Mouse (Mus musculus) cerebellum, adult (tissue): ENCODE measurements around the gene Zfp174.
"Not testable (repeated sequence)": the region's sequence is repeated elsewhere in the genome, so short reads cannot be mapped to it uniquely, and the experiment has no call there.

Experiments
- ATAC-seq: cut with Nextera tagmentation; 2 replicates; pipeline ENCODE4 v1.9.2; 2017; ENCODE audit warnings: mild to moderate bottlenecking, moderate library complexity, mixed read lengths; ENCODE audit not compliant: insufficient number of reproducible peaks, low FRiP score, low TSS enrichment

Zfp174 gene

DNA sequence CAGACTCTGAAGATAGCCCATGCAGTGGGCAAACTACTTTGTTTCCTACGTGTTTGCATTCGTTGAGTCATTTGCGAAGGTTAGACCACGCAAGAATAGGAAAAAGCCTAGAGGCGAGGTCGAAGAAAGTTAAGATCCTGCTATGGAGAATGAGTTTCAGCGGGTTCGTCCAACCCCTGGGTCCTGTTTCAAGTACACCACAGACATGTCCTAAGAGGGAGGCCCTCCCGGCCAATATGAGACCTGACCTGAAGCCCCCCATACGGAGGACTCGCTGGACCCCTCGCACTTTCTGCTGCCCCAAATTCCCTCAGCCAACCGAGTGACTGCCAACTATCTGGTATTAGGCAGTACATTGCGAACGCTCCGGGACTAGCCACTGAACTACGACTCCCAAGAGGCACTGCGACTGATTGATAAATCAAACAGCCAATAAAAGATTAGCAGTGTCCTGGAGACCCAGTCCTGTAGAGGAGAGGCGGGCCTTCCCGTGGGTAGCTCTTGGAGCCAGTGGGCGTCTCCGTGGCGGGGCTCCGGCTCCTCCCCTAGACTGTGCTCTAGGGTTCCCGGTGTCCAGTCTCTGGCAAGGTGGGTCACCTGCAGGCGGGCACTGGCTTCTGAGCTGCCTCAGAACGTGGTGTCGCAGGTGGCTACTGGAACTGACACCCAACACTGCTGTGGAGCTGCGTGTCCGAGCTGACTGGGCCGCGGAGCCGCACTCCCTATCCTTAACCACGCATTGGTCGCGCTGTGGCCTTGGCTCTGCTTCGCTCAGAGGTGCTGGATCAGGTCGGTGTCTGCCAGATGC lies at the start of gene Zfp174:
TSS of gene Zfp174 (plus strand) at position 558 of the 808 bp plus-strand sequence.
- peak; percentile 99 for ATAC-seq

- ATAC-seq, result no peak
Observed at GRCm38 (mm10) chr16:3808176-3808575, 38.9 kb upstream of the Zfp174 start.

- ATAC-seq, result not testable (repeated sequence)
Observed at GRCm38 (mm10) chr16:3814667-3815066, 32.4 kb upstream of the Zfp174 start.

DNA sequence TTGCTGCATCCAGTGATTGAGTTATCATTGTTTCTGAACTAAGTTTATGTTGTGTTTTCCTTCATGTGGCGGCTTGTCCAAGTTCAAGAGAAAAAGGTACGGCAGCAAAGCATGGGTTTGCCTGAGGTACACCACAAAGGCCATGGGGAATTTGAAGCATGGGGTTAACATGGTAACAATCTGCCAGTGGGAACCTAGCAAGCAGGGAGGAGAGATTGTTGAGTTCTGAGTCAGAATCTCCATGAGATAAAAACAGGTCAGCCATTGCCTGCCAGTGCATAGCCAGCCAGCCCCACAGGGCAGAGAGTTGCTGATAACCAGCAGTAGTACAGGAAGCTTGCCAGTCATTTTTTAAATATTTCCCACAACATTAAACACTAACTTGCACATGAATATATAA lies 26.9 kb upstream of the Zfp174 start:
- no peak for ATAC-seq

DNA sequence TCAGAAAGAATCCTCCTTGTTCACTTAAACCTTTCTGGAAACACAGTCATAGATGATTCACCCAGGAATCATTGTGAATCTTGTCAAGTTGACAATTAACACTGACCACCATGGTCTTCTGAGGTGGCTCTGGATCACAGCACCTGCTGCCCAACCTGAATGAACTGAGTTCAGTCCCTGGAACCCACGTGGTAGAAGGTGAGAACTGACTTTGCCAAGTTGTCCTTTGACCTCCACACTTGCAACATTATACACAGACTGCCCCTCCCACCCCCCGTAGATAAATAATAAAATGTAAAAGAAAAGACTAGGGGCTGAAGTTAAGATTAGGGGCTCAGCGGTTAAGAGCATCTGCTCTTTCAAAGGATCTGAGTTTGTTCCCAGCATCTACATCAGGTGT lies 19.0 kb upstream of the Zfp174 start:
- ATAC-seq, result no peak

GRCm38 (mm10) chr16:3829727-3830126 lies 17.3 kb upstream of the Zfp174 start:
- ATAC-seq, result no peak

DNA sequence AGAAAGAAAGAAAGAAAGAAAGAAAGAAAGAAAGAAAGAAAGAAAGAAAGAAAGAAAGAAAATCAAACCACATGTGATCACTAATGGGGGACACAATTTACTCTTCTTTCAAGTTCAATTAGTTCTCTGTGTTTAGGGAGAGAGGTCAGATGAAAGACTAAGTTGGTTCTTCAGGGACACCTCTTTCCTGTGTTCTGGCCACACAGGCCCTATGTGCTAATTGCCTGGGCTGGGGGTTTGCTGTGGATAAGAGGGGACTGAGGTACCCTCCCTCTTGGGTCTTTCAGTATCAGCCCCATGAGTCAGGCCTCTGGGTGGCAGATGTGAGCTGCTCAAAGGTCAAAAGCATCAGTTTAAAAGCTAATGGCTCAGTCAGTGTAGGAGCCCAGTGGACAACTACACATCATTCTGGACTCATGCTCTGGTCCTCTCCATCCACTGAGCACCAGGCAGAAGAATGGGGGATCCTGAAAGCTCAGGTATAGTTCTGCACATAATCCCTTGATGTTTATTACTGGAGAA lies 16.4 kb upstream of the Zfp174 start, which contains the start of gene Olfr15:
TSS of gene Olfr15 (plus strand) at position 291 of the 522 bp plus-strand sequence.
- ATAC-seq, result no peak

DNA sequence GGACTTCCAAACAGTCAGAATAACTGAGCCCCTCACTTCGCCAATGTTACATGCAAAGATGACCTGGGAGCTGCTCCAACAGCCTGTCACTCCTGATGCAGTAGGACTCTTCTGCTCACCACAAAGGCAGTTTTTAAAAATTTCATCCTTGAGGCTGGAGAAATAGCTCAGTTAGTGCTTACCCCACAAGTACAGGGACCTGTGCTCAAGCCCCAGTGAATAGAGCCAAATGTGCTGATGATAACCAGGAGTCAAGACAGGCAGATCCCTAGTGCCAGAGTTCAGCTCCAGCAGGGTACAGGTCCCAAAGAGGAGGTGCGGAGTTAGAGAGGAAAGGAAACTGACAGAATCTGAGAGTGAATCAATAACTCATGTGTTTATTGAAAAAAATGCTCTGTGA lies 11.6 kb upstream of the Zfp174 start:
- ATAC-seq, result no peak

- ATAC-seq, result no peak
Observed at GRCm38 (mm10) chr16:3839157-3839885, 7.7 kb upstream of the Zfp174 start.

- ATAC-seq, result no peak
Observed at GRCm38 (mm10) chr16:3842989-3843388, 4.1 kb upstream of the Zfp174 start.

DNA sequence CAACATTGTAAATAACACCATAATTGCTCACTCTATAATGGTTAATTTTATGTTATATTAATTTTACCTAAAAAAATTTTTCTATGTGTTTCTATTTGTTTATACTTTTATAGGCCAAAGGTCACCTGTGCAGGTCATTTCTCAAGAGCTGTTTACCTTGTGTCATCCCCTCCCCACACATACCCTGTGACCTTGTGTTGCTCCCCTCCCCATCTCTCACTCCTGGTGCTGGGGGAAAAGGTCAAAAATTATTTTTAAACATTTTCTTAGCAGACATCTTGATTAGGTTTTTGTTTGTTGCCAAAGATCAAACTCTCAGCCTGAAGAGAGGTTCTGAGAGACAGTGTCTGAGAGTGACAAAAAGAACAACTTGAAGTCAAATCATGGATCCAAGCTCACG lies 3.3 kb upstream of the Zfp174 start:
- ATAC-seq, result no peak

- ATAC-seq, result no peak
Observed at GRCm38 (mm10) chr16:3847871-3848270, 803 bp downstream of the Zfp174 start.

DNA sequence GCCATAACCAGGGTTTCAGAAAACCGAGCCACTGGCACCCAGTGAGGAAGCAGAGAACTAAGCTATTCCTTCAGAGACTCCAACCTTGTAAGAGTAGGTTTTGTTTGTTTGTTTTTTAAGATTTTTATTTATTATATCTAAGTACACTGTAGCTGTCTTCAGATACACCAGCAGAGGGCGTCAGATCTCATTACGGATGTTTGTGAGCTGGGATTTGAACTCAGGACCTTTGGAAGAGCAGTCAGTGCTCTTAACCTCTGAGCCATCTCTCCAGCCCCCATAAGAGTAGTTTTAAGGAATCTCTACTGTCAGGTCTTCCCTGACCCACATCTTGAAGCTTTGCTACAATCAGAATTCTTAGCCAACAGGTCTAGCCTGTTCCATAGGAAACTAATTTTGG lies 1.3 kb downstream of the Zfp174 start:
- ATAC-seq, result no peak

- ATAC-seq, result not testable (repeated sequence)
Observed at GRCm38 (mm10) chr16:3851301-3851700, 4.2 kb downstream of the Zfp174 start.

DNA sequence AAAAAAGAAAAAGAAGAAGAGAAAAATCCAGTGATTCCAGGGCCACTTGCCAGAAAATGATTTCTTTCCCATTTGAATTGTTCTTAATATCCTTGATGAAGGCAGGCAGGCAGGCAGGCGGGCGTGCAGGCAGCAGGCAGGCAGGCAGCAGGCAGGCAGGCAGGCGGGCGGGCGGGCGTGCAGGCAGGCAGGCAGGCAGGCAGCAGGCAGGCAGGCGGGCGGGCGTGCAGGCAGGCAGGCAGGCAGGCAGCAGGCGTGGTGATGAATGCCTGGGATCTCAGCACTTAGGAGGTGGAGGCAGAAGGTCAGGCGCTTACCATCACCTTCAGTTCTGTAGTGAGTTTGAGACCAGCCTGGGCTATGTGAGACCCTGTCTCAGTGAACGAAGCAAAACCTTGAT lies 5.5 kb downstream of the Zfp174 start:
- no peak for ATAC-seq

DNA sequence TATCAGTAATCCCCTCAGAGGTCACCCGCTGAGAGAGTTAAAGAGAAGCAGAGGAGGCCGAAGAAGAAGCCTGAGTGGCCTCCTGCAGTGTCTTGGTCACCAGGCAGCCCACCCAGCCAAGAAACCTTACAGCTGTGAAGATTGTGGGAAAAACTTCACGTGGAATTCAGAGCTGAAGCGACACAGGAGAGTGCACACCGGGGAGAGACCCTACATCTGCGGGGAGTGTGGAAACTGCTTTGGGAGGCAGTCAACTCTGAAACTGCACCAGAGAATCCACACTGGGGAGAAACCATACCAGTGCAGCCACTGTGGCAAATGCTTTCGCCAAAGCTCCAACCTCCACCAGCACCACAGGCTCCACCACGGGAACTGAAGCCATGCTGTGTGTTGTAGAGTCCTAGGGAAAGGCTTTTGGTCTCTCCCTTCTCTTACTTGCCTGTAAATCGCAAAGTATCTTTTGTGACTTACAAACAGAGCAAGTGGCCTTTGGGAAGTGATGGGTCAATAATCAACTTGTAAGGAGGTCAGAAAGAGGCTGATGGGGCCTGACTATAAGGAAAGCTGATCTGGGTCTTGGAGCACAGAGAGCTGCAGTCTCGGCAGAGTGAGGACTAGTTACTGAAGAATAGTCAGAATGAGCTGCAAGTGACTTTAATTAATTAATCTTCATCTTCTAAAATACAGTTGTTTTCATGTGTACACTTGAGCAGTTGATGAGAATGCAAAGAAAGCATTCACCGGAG lies 7.5 kb downstream of the Zfp174 start:
- no peak for ATAC-seq

GRCm38 (mm10) chr16:3855776-3856175 lies 8.7 kb downstream of the Zfp174 start:
- ATAC-seq, result no peak

DNA sequence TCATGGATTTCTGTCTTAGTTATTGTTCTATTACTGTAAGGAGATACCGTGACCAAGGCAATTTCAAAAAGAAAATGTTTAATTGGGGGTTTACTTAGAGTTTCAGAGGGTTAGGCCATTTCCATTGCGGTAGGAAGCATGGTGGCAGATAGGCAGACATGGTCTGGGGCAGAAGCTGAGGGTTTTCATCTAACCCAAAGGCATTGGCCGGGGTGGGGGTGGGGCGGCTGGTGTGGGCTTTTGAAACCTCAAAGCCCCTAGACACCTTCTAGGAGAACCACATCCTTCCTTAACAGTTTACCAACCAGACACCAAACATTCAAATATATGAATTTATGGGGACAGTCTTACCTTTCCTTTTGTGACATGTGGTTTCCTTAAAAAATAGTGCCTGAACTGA lies 12.2 kb downstream of the Zfp174 start:
- no peak for ATAC-seq

DNA sequence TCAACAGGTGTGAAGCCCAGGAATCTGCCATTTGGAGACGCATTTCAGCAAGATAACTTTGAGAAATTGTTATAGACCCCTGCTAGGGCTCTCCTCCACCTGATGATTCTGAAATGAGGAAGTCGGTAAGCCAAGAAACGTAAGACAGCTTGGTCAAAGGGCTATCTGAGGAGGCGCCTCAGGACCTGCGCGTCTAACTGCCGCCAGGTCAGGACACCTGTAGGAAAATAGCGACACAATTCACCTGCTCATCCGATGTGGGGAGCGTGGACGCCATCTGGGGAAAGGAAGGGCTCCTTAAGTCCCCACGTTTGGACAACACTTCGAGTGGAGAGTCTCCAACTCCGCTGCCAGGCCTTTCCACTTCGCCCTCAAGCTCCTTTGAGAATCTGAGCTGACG lies 24.7 kb downstream of the Zfp174 start:
- no peak; the same call in 1 of the 2 replicates for ATAC-seq

DNA sequence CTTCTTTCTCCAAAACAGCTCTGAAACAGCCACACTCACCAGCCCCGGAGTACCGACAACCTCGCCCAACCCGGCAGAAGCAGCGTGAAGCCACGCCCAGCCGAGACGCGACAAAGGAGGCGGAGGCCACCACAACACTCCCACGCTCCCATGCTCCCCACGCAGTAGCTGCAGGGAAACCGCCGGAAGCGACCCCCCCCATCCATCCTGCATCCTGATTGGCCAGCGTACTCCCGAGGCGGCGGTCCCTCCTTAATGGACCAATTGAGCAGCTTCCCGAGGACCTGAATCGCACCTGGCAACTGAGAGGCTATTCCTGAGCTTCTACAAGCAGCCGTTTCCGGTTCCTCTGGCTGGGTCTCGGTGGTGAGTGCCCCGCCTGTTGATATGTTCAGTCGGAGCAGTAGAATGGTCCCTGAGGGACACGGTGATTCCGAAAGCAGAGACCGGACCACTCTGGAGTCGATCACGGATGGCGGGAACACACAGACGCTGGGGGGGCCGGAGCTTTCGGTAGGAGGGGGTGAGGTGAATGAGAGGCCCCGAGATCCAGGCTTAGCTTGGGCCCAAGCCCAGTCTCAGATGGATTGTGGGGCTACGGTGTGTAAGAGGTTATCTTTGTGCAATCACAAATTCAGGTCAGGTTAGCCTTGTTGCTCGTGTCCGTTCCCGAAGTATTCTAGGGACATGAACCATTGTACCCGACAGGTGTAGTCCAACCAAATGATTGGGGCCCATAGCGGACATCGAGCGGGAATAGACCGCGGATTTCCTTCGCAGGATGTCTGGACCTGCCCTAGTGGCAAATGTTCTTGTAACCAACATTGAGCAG lies 25.4 kb downstream of the Zfp174 start, which contains the start of gene Naa60:
TSS of gene Naa60 (plus strand) at position 160 of the 832 bp plus-strand sequence.
- ATAC-seq, result peak; percentile 98
